Comparison of ENCODE assay signal across 8 mouse cellular contexts in the genomic region with DNA sequence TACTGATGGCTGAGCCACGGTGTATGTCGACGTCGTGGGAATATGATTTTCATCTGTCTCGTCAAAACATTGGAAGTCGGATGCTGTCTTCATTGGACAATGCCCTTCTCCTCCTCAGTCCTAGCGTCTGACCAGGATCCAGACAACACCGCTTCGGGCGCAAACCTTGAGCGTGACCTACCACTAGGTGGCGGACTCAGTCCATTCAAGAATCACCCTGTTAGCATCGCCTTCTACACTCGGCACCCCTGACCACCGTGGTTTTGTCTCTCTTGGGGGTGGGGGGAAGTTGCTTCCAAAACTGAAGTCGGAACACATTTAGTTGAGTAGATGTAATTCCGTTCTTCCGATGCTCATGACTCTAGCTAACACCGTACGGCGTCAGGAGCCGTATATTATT. TPM values are rescaled to one million over a fixed set of nuclear protein-coding genes. Genes with fewer than 3 reads are reported as not detected.
DNase-seq lines count a peak whose midpoint lies in the region; ATAC-seq and TF ChIP-seq lines count a peak whose summit lies in the region.

No protein-coding gene starts in this region.

- peak; percentile 93 to 95 for DNase-seq in cerebellum, adult 18-20 months
- DNase-seq in forebrain, postnatal 0 days, result peak; percentile 91
- peak; percentile 91 to 93 for DNase-seq in heart, postnatal 36 days
- DNase-seq in layer of hippocampus, adult 11-12 months (ENCODE audit: low spot score), result peak; percentile 92
- peak; percentile 89 for DNase-seq in liver, postnatal 0 days

- no peaks in the 10 kb centered on the region for H3K9me3 ChIP-seq in ES-Bruce4 (replicated peaks; ENCODE audit: control insufficient read depth, insufficient read depth, low read length, poor library complexity, severe bottlenecking)
- H3K9me3 ChIP-seq in forebrain, postnatal 0 days (ENCODE audit: low read length), result no peaks in the 10 kb centered on the region
- no peaks in the 10 kb centered on the region for H3K9me3 ChIP-seq in liver, postnatal 0 days (ENCODE audit: low read length)
- H3K9me3 ChIP-seq in neural tube, embryonic 12.5 days, result no peaks in the 10 kb centered on the region
- H3K9me3 ChIP-seq in stomach, embryonic 16.5 days (replicated peaks; ENCODE audit: control insufficient read depth, low read length), result no peaks in the 10 kb centered on the region

- ATAC-seq in forebrain, postnatal 0 days, result peak; percentile 36
- peak; percentile 28 for ATAC-seq in liver, postnatal 0 days
- peak; percentile 51; the same call in 1 of the 2 replicates for ATAC-seq in neural tube, embryonic 12.5 days (ENCODE audit: low FRiP score, low read depth)
- peak; percentile 61; the same call in 1 of the 2 replicates for ATAC-seq in stomach, embryonic 16.5 days (ENCODE audit: insufficient read depth, low FRiP score)

- no peaks in the 10 kb centered on the region for H3K4me1 ChIP-seq in ES-Bruce4 (ENCODE audit: control insufficient read depth, insufficient read depth, low read length)
- H3K4me1 ChIP-seq in forebrain, postnatal 0 days (ENCODE audit: insufficient read depth), result 0 out of 2 replicates have a peak, but pooled peaks cover 8% of the 10 kb centered on the region
- H3K4me1 ChIP-seq in liver, postnatal 0 days (ENCODE audit: insufficient read depth), result peaks cover 18% of the 10 kb centered on the region
- H3K4me1 ChIP-seq in neural tube, embryonic 12.5 days, result peaks cover 45% of the 10 kb centered on the region
- H3K4me1 ChIP-seq in stomach, embryonic 16.5 days (ENCODE audit: control insufficient read depth, insufficient read depth, low read length), result peaks cover 26% of the 10 kb centered on the region

- H3K9ac ChIP-seq in ES-Bruce4 (ENCODE audit: low read depth, poor library complexity, severe bottlenecking), result peak overlapping the region; percentile 42; the same call in 1 of the 2 replicates
- peak overlapping the region; percentile 87; the same call in 1 of the 2 replicates for H3K9ac ChIP-seq in forebrain, postnatal 0 days
- H3K9ac ChIP-seq in liver, postnatal 0 days (replicated peaks), result peak overlapping the region; percentile 66
- H3K9ac ChIP-seq in neural tube, embryonic 12.5 days, result no peak overlapping the region
- H3K9ac ChIP-seq in stomach, embryonic 16.5 days (ENCODE audit: low read length), result peak overlapping the region; percentile 69

- WGBS in forebrain, postnatal 0 days, result under 1% methylated on average over 22 of the region's 22 CpGs
- WGBS in liver, postnatal 0 days (ENCODE audit: insufficient replicate concordance), result under 1% methylated on average over 22 of the region's 22 CpGs
- WGBS in neural tube, embryonic 12.5 days, result 2% methylated on average over 22 of the region's 22 CpGs
- WGBS in stomach, embryonic 16.5 days, result 2% methylated on average over 22 of the region's 22 CpGs

- intact Hi-C loops in heart, postnatal 36 days (cut with DNase I), result loop anchor here (1.0 to 10.0 kb wide), 4 partner anchors 581 to 1363 kb away; no protein-coding TSS in a partner anchor

- TF ChIP-seq POLR2A in ES-Bruce4 (IDR thresholded peaks at IDR 0.05; ENCODE audit: insufficient read depth, low read length), result no peak

- peak; percentile 91 for TF ChIP-seq CTCF in ES-Bruce4 (IDR thresholded peaks at IDR 0.05; ENCODE audit: low read depth, low read length)
- TF ChIP-seq CTCF in forebrain, postnatal 0 days (IDR thresholded peaks at IDR 0.05; ENCODE audit: low read depth), result peak; percentile 95
- peak; percentile 96 for TF ChIP-seq CTCF in liver, postnatal 0 days (IDR thresholded peaks at IDR 0.05; ENCODE audit: low read depth)

- H3K4me2 ChIP-seq in forebrain, postnatal 0 days (ENCODE audit: low read depth), result peak overlapping the region; percentile 87
- H3K4me2 ChIP-seq in liver, postnatal 0 days (ENCODE audit: low read depth, low read length), result peak overlapping the region; percentile 91
- H3K4me2 ChIP-seq in neural tube, embryonic 12.5 days (replicated peaks), result peak overlapping the region; percentile 62
- H3K4me2 ChIP-seq in stomach, embryonic 16.5 days (ENCODE audit: low read depth, low read length), result peak overlapping the region; percentile 99

- H3K27me3 ChIP-seq in ES-Bruce4 (ENCODE audit: control insufficient read depth, insufficient read depth, low read length, poor library complexity, severe bottlenecking), result no peaks in the 10 kb centered on the region
- H3K27me3 ChIP-seq in forebrain, postnatal 0 days (ENCODE audit: insufficient read depth, low read length), result peaks cover 14% of the 10 kb centered on the region; the same call in 1 of the 2 replicates
- H3K27me3 ChIP-seq in liver, postnatal 0 days (ENCODE audit: insufficient read depth, low read length), result no peaks in the 10 kb centered on the region
- peaks cover 50% of the 10 kb centered on the region for H3K27me3 ChIP-seq in neural tube, embryonic 12.5 days (replicated peaks)
- 0 out of 2 replicates have a peak, but pooled peaks cover 3% of the 10 kb centered on the region for H3K27me3 ChIP-seq in stomach, embryonic 16.5 days (ENCODE audit: control insufficient read depth, insufficient read depth, low read length)

- 0 out of 2 replicates have a peak, but pooled peaks have one; percentile 40 for TF ChIP-seq EP300 in ES-Bruce4 (IDR thresholded peaks at IDR 0.05; ENCODE audit: insufficient read depth, low read depth, low read length)
- no peak for TF ChIP-seq EP300 in liver, postnatal 0 days (IDR thresholded peaks at IDR 0.05; ENCODE audit: low read depth)

- no peaks in the 10 kb centered on the region for H3K36me3 ChIP-seq in ES-Bruce4 (ENCODE audit: control insufficient read depth, insufficient read depth, low read length, poor library complexity, severe bottlenecking)
- no peaks in the 10 kb centered on the region for H3K36me3 ChIP-seq in forebrain, postnatal 0 days (ENCODE audit: insufficient read depth)
- H3K36me3 ChIP-seq in liver, postnatal 0 days (replicated peaks; ENCODE audit: insufficient read depth, low read length), result no peaks in the 10 kb centered on the region
- no peaks in the 10 kb centered on the region for H3K36me3 ChIP-seq in neural tube, embryonic 12.5 days
- no peaks in the 10 kb centered on the region for H3K36me3 ChIP-seq in stomach, embryonic 16.5 days (ENCODE audit: control insufficient read depth, insufficient read depth, low read length)

- H3K27ac ChIP-seq in ES-Bruce4 (ENCODE audit: insufficient read depth, low read length), result no peak overlapping the region
- peak overlapping the region; percentile 36; the same call in 1 of the 2 replicates for H3K27ac ChIP-seq in forebrain, postnatal 0 days (ENCODE audit: low read depth, low read length)
- peak overlapping the region; percentile 92 for H3K27ac ChIP-seq in liver, postnatal 0 days (ENCODE audit: low read depth)
- no peak overlapping the region for H3K27ac ChIP-seq in neural tube, embryonic 12.5 days
- peak overlapping the region; percentile 53 for H3K27ac ChIP-seq in stomach, embryonic 16.5 days (ENCODE audit: low read length)

- peak overlapping the region; percentile 54; the same call in 1 of the 2 replicates for H3K4me3 ChIP-seq in ES-Bruce4 (ENCODE audit: low read depth, low read length)
- H3K4me3 ChIP-seq in forebrain, postnatal 0 days (ENCODE audit: low read depth, low read length), result peak overlapping the region; percentile 79
- peak overlapping the region; percentile 46 for H3K4me3 ChIP-seq in liver, postnatal 0 days (ENCODE audit: low read depth, low read length)
- peak overlapping the region; percentile 28 for H3K4me3 ChIP-seq in neural tube, embryonic 12.5 days
- peak overlapping the region; percentile 53 for H3K4me3 ChIP-seq in stomach, embryonic 16.5 days (replicated peaks; ENCODE audit: low read length)

RNA-seq across cellular contexts. Expression of gene Gm37419, which starts 4.1 kb away (rescaled TPM):
- polyA plus RNA-seq in ES-Bruce4 (2011; ENCODE audit: insufficient read depth, insufficient read length, low read depth, missing spikeins), result not detected in 2 replicates
- total RNA-seq in forebrain, postnatal 0 days (2014; rRNA removed), result not detected in 2 replicates
- not detected in 2 replicates for polyA plus RNA-seq in forebrain, postnatal 0 days (2015; fragmentation: Nextera tagmentation; extraction: Ambion mirVana)
- total RNA-seq in heart, postnatal 36 days (2021), result not detected
- not detected in 2 replicates for polyA plus RNA-seq in liver, postnatal 0 days (2015; fragmentation: Nextera tagmentation; extraction: Ambion mirVana)
- polyA plus RNA-seq in neural tube, embryonic 12.5 days (2016; fragmentation: Nextera tagmentation; extraction: Ambion mirVana), result not detected in 2 replicates
- polyA plus RNA-seq in stomach, embryonic 16.5 days (2015; fragmentation: Nextera tagmentation; extraction: Ambion mirVana), result not detected in 2 replicates

RNA-seq across cellular contexts. Expression of gene Bcl6, which starts 4.5 kb away (rescaled TPM):
- 5.0 and 5.6 TPM in 2 replicates for polyA plus RNA-seq in ES-Bruce4 (2011; ENCODE audit: insufficient read depth, insufficient read length, low read depth, missing spikeins)
- total RNA-seq in forebrain, postnatal 0 days (2014; rRNA removed), result 7.5 and 9.2 TPM in 2 replicates
- 0.69 and 0.92 TPM in 2 replicates for polyA plus RNA-seq in forebrain, postnatal 0 days (2015; fragmentation: Nextera tagmentation; extraction: Ambion mirVana)
- total RNA-seq in heart, postnatal 36 days (2021), result 10 to 100 TPM; 14.6 to 18.5 TPM
- 0.46 and 0.69 TPM in 2 replicates for polyA plus RNA-seq in liver, postnatal 0 days (2015; fragmentation: Nextera tagmentation; extraction: Ambion mirVana)
- polyA plus RNA-seq in neural tube, embryonic 12.5 days (2016; fragmentation: Nextera tagmentation; extraction: Ambion mirVana), result 0.05 and 0.41 TPM in 2 replicates
- 1.3 and 1.5 TPM in 2 replicates for polyA plus RNA-seq in stomach, embryonic 16.5 days (2015; fragmentation: Nextera tagmentation; extraction: Ambion mirVana)

RNA-seq across cellular contexts. Expression of gene Rtp2, which starts 52.0 kb away (rescaled TPM):
- not detected in 2 replicates for polyA plus RNA-seq in ES-Bruce4 (2011; ENCODE audit: insufficient read depth, insufficient read length, low read depth, missing spikeins)
- 0.38 and 0.62 TPM in 2 replicates for total RNA-seq in forebrain, postnatal 0 days (2014; rRNA removed)
- polyA plus RNA-seq in forebrain, postnatal 0 days (2015; fragmentation: Nextera tagmentation; extraction: Ambion mirVana), result 0.24 and 0.36 TPM in 2 replicates
- not detected for total RNA-seq in heart, postnatal 36 days (2021)
- polyA plus RNA-seq in liver, postnatal 0 days (2015; fragmentation: Nextera tagmentation; extraction: Ambion mirVana), result not detected in 2 replicates
- not detected in 2 replicates for polyA plus RNA-seq in neural tube, embryonic 12.5 days (2016; fragmentation: Nextera tagmentation; extraction: Ambion mirVana)
- polyA plus RNA-seq in stomach, embryonic 16.5 days (2015; fragmentation: Nextera tagmentation; extraction: Ambion mirVana), result not detected in 2 replicates

Comparison
In these comparisons a context has a peak if more than half of its experiments do, and no peak if none do; other contexts are left out.
1. H3K27ac ChIP-seq: peak in forebrain, postnatal 0 days (single experiment), liver, postnatal 0 days (single experiment) and stomach, embryonic 16.5 days (single experiment); none in ES-Bruce4 (single experiment) and neural tube, embryonic 12.5 days (single experiment).
2. H3K4me3 ChIP-seq: peak in every context shown above with its lines; median percentile 79 in forebrain, postnatal 0 days; 54 in ES-Bruce4; 53 in stomach, embryonic 16.5 days; 46 in liver, postnatal 0 days; 28 in neural tube, embryonic 12.5 days.
3. Peak in every context shown above with its lines, with median percentiles within 50 percentile points of each other: CTCF ChIP-seq, DNase-seq, ATAC-seq and H3K4me2 ChIP-seq.